Mouse (Mus musculus) midbrain, embryonic 14.5 days (tissue): ENCODE results near the gene Stk26. TPM values are rescaled to one million over a fixed set of nuclear protein-coding genes. Genes with fewer than 3 reads are reported as not detected.

Experiments used
- ATAC-seq: fragments of 200-750 bp; cut with Nextera tagmentation; 2 replicates; pipeline ENCODE4 v1.8.0; 2017; ENCODE audit warnings: moderate number of reproducible peaks, moderate library complexity; ENCODE audit not compliant: low FRiP score, low TSS enrichment
- DNase-seq: peaks from one replicate; pipeline ENCODE4 v3.0.0-alpha.2; 2015
- H3K27ac ChIP-seq: fragments of 300-500 bp; sonication (generic); replicated peaks from 2 replicates; pipeline ENCODE4 v1.5.1; 2014; ENCODE audit warnings: mild to moderate bottlenecking, low read depth, low read length, moderate library complexity
- H3K27me3 ChIP-seq: fragments of 300-500 bp; sonication (generic); 2 replicates; pipeline ENCODE4 v1.6.1; 2014; ENCODE audit warnings: low read length, control low read depth, mixed read lengths; ENCODE audit not compliant: control insufficient read depth, insufficient read depth
- H3K36me3 ChIP-seq: fragments of 300-500 bp; sonication (generic); 2 replicates; pipeline ENCODE4 v1.6.1; 2014; ENCODE audit warnings: low read length, control low read depth; ENCODE audit not compliant: control insufficient read depth, insufficient read depth
- H3K4me1 ChIP-seq: fragments of 300-500 bp; sonication (generic); 2 replicates; pipeline ENCODE4 v1.6.1; 2014; ENCODE audit warnings: mild to moderate bottlenecking, antibody characterized with exemption, low read length, control low read depth; ENCODE audit not compliant: control insufficient read depth, insufficient read depth
- H3K4me2 ChIP-seq: fragments of 300-500 bp; sonication (generic); 2 replicates; pipeline ENCODE4 v1.6.1; 2014; ENCODE audit warnings: mild to moderate bottlenecking, low read length, moderate library complexity
- H3K4me3 ChIP-seq: fragments of 300-500 bp; sonication (generic); replicated peaks from 2 replicates; pipeline ENCODE4 v1.5.1; 2014; ENCODE audit warnings: low read depth, low read length
- H3K9ac ChIP-seq: fragments of 300-500 bp; sonication (generic); replicated peaks from 2 replicates; pipeline ENCODE4 v1.6.1; 2014; ENCODE audit warnings: mild to moderate bottlenecking, low read length, moderate library complexity
- H3K9me3 ChIP-seq: fragments of 300-500 bp; sonication (generic); 2 replicates; pipeline ENCODE4 v1.6.1; 2016; ENCODE audit warnings: low read length, control low read depth, mixed read lengths; ENCODE audit not compliant: control insufficient read depth
- WGBS: fragments of 180-500 bp; shearing (Covaris S2); extraction: QIAGEN DNeasy Blood & Tissue Kit; methylation state at CpG from one replicate; pipeline ENCODE4 v1.1.7; 2014; 5-methylcytosine and 5-hydroxymethylcytosine counted together
- polyA plus RNA-seq: library from polyadenylated mRNA; unstranded; fragments of >200 nt; fragmentation: Nextera tagmentation; extraction: Ambion mirVana; gene quantifications from 2 replicates; pipeline ENCODE4 v1.2.1, GENCODE M21; 2014

Gene Stk26
- polyA plus RNA-seq, 1 experiment from 2014 or later, result 0.17 TPM

GRCm38 (mm10) chrX:50836029-50836691, 4.7 kb upstream of the Stk26 start:
- Histone ChIP-seq H3K27ac (no peak overlapping the region), H3K4me2 (no peak overlapping the region), H3K36me3 (no peaks in the 10 kb centered on the region), H3K9ac (no peak overlapping the region), H3K4me3 (no peak overlapping the region), H3K27me3 (peaks cover 7% of the 10 kb centered on the region), H3K4me1 (no peaks in the 10 kb centered on the region), H3K9me3 (no peaks in the 10 kb centered on the region)
- ATAC-seq (no peak), DNase-seq (no peak)
- 71% methylated on average over 10 of the region's 10 CpGs for WGBS

GRCm38 (mm10) chrX:50841587-50841986, 740 bp downstream of the Stk26 start:
- Histone ChIP-seq H3K9ac (no peak overlapping the region; the same call in 1 of the 2 replicates), H3K4me2 (peak overlapping the region; percentile 78), H3K27ac (no peak overlapping the region), H3K27me3 (peaks cover 7% of the 10 kb centered on the region), H3K4me3 (peak overlapping the region; percentile 40), H3K36me3 (no peaks in the 10 kb centered on the region), H3K4me1 (no peaks in the 10 kb centered on the region), H3K9me3 (no peaks in the 10 kb centered on the region)
- peak; percentile 67; the same call in 1 of the 2 replicates for ATAC-seq
- DNase-seq, result peak; percentile 43
- WGBS, result 20% methylated on average over 21 of the region's 23 CpGs

GRCm38 (mm10) chrX:50842046-50842445, 1.2 kb downstream of the Stk26 start:
- no peak overlapping the region for H3K9ac ChIP-seq
- WGBS, result 44% methylated on average over 9 of the region's 9 CpGs
- ATAC-seq (no peak), DNase-seq (no peak)
- H3K4me3 ChIP-seq, result peak overlapping the region; percentile 40
- H3K4me1 ChIP-seq, result no peaks in the 10 kb centered on the region
- H3K36me3 ChIP-seq, result no peaks in the 10 kb centered on the region
- H3K4me2 ChIP-seq, result peak overlapping the region; percentile 78
- peaks cover 7% of the 10 kb centered on the region for H3K27me3 ChIP-seq
- H3K9me3 ChIP-seq, result no peaks in the 10 kb centered on the region
- no peak overlapping the region for H3K27ac ChIP-seq

DNA sequence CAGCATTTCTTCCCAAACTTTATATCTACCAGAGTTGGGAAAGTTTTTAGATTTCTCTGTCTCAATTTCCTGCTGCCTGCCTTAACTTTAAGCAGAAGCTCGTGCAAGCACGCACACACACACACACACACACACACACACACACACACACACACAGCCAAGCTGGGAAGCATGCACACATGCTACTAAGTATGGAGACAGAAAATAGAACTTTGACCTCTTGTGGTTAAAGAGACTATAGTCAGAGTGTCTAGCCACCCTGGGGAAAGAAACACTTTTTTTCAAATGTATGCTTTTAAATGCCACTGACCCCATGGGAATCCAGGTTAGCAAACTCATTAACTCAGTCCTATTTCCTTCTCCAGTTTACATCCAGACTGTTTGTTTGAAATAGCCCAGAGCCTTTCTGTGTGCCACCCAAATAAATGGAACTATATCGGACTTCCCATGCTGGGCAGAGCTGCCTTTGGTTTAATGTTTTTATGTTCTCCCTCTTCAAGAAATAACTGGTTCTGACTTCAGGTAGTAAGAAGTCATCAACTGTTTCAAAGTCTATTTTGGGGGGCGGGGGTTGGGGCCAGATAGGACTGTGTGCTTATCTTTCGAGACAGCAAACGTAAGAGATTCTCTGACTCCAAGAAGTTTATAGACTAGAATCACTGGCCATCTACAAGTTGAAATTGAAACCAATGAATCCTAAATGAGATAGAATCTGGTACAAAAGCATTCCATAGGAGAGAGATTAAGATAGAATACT, 9.8 kb downstream of the Stk26 start:
- ATAC-seq (no peak), DNase-seq (no peak)
- Histone ChIP-seq H3K27ac (no peak overlapping the region), H3K4me1 (no peaks in the 10 kb centered on the region), H3K27me3 (no peaks in the 10 kb centered on the region), H3K4me2 (no peak overlapping the region), H3K9me3 (no peaks in the 10 kb centered on the region), H3K4me3 (no peak overlapping the region), H3K36me3 (no peaks in the 10 kb centered on the region), H3K9ac (no peak overlapping the region)
- 87% methylated on average over 6 of the region's 6 CpGs for WGBS

GRCm38 (mm10) chrX:50863771-50864170, 22.9 kb downstream of the Stk26 start:
- WGBS, result 78% methylated on average over 2 of the region's 2 CpGs
- H3K36me3 ChIP-seq, result no peaks in the 10 kb centered on the region
- no peaks in the 10 kb centered on the region for H3K27me3 ChIP-seq
- no peaks in the 10 kb centered on the region for H3K4me1 ChIP-seq
- ATAC-seq (no peak), DNase-seq (no peak)
- no peak overlapping the region for H3K4me2 ChIP-seq
- H3K4me3 ChIP-seq, result no peak overlapping the region
- H3K27ac ChIP-seq, result no peak overlapping the region
- no peak overlapping the region for H3K9ac ChIP-seq
- H3K9me3 ChIP-seq, result no peaks in the 10 kb centered on the region

- Histone ChIP-seq H3K4me1 (no peaks in the 10 kb centered on the region), H3K4me2 (no peak overlapping the region), H3K9me3 (no peaks in the 10 kb centered on the region), H3K36me3 (no peaks in the 10 kb centered on the region), H3K27me3 (no peaks in the 10 kb centered on the region), H3K9ac (no peak overlapping the region), H3K4me3 (no peak overlapping the region), H3K27ac (no peak overlapping the region)
- ATAC-seq (no peak), DNase-seq (no peak)
- WGBS, result 80% methylated on average over 5 of the region's 5 CpGs
Measured at GRCm38 (mm10) chrX:50864734-50865133, 23.9 kb downstream of the Stk26 start.

- 87% methylated on average over 6 of the region's 6 CpGs for WGBS
- no peak for DNase-seq
- ATAC-seq, result no peak
Measured at GRCm38 (mm10) chrX:50874246-50875002, 33.6 kb downstream of the Stk26 start.

DNA sequence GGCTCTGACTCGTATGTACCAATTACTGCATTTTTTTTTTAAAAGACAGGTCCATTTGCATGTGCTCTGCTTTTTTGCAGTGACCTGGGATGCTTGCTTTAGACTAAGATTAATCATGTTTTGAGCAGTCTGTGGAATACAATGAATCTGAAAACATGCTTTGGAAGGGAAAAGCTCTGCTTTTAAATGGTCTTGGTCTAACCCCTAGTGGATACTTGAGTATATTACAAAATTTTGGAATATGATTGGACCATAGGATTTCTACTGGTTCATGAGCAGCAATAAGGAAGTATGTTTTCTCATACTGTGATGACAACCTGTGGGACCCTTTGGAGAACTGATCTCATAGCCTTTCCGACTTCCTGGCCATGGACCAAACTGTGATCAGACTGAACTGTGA, 47.2 kb downstream of the Stk26 start:
- H3K4me2 ChIP-seq, result no peak overlapping the region
- 91% methylated on average over 2 of the region's 2 CpGs for WGBS
- no peak overlapping the region for H3K4me3 ChIP-seq
- H3K4me1 ChIP-seq, result no peaks in the 10 kb centered on the region
- H3K9ac ChIP-seq, result no peak overlapping the region
- no peak overlapping the region for H3K27ac ChIP-seq
- no peaks in the 10 kb centered on the region for H3K27me3 ChIP-seq
- no peaks in the 10 kb centered on the region for H3K36me3 ChIP-seq
- H3K9me3 ChIP-seq, result no peaks in the 10 kb centered on the region
- DNase-seq (peak; percentile 3), ATAC-seq (no peak)

More at GRCm38 (mm10) chrX:50874246-50875002, 33.6 kb downstream of the Stk26 start:
- H3K36me3 ChIP-seq, result no peaks in the 10 kb centered on the region
- H3K9ac ChIP-seq, result no peak overlapping the region
- H3K4me1 ChIP-seq, result no peaks in the 10 kb centered on the region
- no peak overlapping the region for H3K4me3 ChIP-seq
- H3K4me2 ChIP-seq, result no peak overlapping the region
- no peaks in the 10 kb centered on the region for H3K9me3 ChIP-seq
- H3K27me3 ChIP-seq, result no peaks in the 10 kb centered on the region
- no peak overlapping the region for H3K27ac ChIP-seq
